Mouse (Mus musculus): ENCODE results near the gene Lsm11. TPM values are rescaled to one million over a fixed set of nuclear protein-coding genes. Genes with fewer than 3 reads are reported as not detected.
"Not testable (repeated sequence)": the region's sequence is repeated elsewhere in the genome, so short reads cannot be mapped to it uniquely, and the experiment has no call there.

Gene Lsm11
- polyA plus RNA-seq, 1 experiment from 2014 or later = 1.7 TPM

DNA sequence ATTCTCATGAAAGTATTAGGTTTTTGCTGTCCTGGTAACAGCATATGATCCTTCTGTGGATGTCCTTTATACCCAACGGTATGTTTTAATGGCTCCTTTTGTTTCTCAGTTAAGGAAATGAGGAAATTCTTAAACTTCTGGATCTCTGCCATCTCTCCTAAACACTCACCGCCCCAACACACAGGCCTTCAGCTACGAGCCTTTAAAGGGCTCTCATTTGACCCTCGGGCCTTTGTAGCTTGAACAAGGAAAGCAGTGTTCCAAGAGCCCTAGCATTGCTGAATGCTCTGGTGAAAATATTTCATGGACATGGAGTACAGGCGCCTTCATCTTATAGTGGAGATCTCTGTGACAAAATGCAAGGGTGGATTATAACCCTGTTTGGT lies 63.1 kb downstream of the Lsm11 start:
- no peak overlapping the region for H3K9ac ChIP-seq (ENCODE audit: low read depth, low read length)
- ATAC-seq (ENCODE audit: low read depth) = no peak
- no peaks in the 10 kb centered on the region for H3K9me3 ChIP-seq (replicated peaks; ENCODE audit: control insufficient read depth, low read length)
- no peak overlapping the region for H3K4me2 ChIP-seq (ENCODE audit: low read depth, low read length)
- H3K4me3 ChIP-seq (ENCODE audit: low read depth, low read length) = no peak overlapping the region
- no peaks in the 10 kb centered on the region for H3K27me3 ChIP-seq (ENCODE audit: control insufficient read depth, insufficient read depth, low read depth, low read length)
- H3K36me3 ChIP-seq (ENCODE audit: control insufficient read depth, insufficient read depth) = peaks cover 20% of the 10 kb centered on the region
- WGBS (ENCODE audit: insufficient replicate concordance) = 65% methylated on average over 5 of the region's 5 CpGs
- peak overlapping the region; percentile 18; the same call in 1 of the 2 replicates for H3K27ac ChIP-seq (ENCODE audit: low read length)
- peaks cover 13% of the 10 kb centered on the region for H3K4me1 ChIP-seq (ENCODE audit: control insufficient read depth, low read depth, low read length)

DNA sequence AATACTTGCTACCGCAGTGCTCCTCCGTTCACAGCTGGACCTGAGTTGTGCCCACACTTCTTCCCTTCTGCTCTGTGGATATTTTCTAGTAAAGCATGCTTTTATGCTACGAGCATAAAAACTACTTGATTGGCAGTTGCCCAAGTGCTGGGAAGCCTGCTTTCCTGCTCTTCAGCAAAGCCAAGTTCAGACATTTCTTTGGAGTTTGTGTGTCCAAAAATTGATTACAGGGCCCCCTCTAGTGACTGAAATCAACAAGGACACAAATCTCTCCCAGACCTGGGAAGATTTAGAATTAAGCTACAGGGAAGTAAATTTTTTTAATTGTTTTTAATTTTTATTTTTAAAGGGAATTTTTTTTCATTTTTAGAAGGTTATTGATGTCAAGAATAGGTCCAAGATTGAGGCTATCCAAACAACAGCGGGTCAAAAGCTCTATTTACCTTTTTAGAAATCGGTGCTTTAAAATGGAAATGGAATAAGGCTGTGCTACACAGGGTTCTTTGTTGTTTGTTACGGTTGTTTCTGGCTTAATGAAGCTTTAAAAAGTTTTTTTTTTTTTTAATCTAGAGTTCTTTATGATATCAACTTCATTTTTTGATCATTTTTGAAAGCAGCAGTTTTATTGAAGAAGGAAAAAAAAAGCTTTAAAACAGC lies 63.6 kb downstream of the Lsm11 start:
- Histone ChIP-seq H3K36me3 (ENCODE audit: control insufficient read depth, insufficient read depth) (peaks cover 15% of the 10 kb centered on the region), H3K27ac (ENCODE audit: low read length) (peak overlapping the region; percentile 21), H3K9ac (ENCODE audit: low read depth, low read length) (no peak overlapping the region), H3K4me1 (ENCODE audit: control insufficient read depth, low read depth, low read length) (peaks cover 13% of the 10 kb centered on the region), H3K4me2 (ENCODE audit: low read depth, low read length) (no peak overlapping the region), H3K27me3 (ENCODE audit: control insufficient read depth, insufficient read depth, low read depth, low read length) (no peaks in the 10 kb centered on the region), H3K4me3 (ENCODE audit: low read depth, low read length) (no peak overlapping the region), H3K9me3 (replicated peaks; ENCODE audit: control insufficient read depth, low read length) (no peaks in the 10 kb centered on the region)
- 61% methylated on average over 6 of the region's 6 CpGs for WGBS (ENCODE audit: insufficient replicate concordance)
- ATAC-seq (ENCODE audit: low read depth) = no peak

DNA sequence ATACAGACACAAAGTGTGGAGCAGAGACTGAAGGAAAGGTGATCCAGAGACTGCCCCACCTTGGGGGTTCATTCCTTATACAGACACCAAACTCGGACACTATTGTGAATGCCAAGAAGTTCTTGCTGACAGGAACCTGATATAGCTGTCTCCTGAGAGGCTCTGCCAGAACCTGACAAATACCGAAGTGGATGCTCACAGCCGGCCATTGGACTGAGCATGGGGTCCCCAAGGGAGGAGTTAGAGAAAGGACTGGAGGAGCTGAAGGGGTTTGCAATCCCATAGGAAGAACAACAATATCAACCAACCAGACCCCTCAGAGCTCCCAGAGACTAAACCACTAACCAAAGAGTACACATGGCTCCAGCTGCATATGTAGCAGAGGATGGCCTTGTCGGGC lies 65.4 kb downstream of the Lsm11 start:
- ATAC-seq (ENCODE audit: low read depth); H3K9ac ChIP-seq (ENCODE audit: low read depth, low read length); H3K36me3 ChIP-seq (ENCODE audit: control insufficient read depth, insufficient read depth); H3K27ac ChIP-seq (ENCODE audit: low read length); H3K4me2 ChIP-seq (ENCODE audit: low read depth, low read length); H3K4me3 ChIP-seq (ENCODE audit: low read depth, low read length); H3K9me3 ChIP-seq (replicated peaks; ENCODE audit: control insufficient read depth, low read length); H3K27me3 ChIP-seq (ENCODE audit: control insufficient read depth, insufficient read depth, low read depth, low read length): not testable (repeated sequence)
- peaks cover 17% of the 10 kb centered on the region for H3K4me1 ChIP-seq (ENCODE audit: control insufficient read depth, low read depth, low read length)
- 71% methylated on average over 4 of the region's 4 CpGs for WGBS (ENCODE audit: insufficient replicate concordance)

Other genes starting within 250 kb of the Lsm11 start
- gene Clint1, start 92.9 kb downstream of the Lsm11 start, polyA plus RNA-seq (2015; fragmentation: Nextera tagmentation; extraction: Ambion mirVana) = 52.2 and 52.8 TPM in 2 replicates
- gene Thg1l, start 10.6 kb upstream of the Lsm11 start, polyA plus RNA-seq (2015; fragmentation: Nextera tagmentation; extraction: Ambion mirVana) = 4.0 and 4.4 TPM in 2 replicates
- gene Sox30, start 35.4 kb upstream of the Lsm11 start, polyA plus RNA-seq (2015; fragmentation: Nextera tagmentation; extraction: Ambion mirVana) = not detected in 2 replicates
- 2.9 and 4.1 TPM in 2 replicates for gene Gm12166, start 107.4 kb upstream of the Lsm11 start, polyA plus RNA-seq (2015; fragmentation: Nextera tagmentation; extraction: Ambion mirVana)
- 0.92 and 1.4 TPM in 2 replicates for gene Adam19, start 111.1 kb upstream of the Lsm11 start, polyA plus RNA-seq (2015; fragmentation: Nextera tagmentation; extraction: Ambion mirVana)
- 0.04 and 0.07 TPM in 2 replicates for gene Nipal4, start 221.6 kb upstream of the Lsm11 start, polyA plus RNA-seq (2015; fragmentation: Nextera tagmentation; extraction: Ambion mirVana)

Data from liver, embryonic 16.5 days (tissue).